Mouse (Mus musculus) right cerebral cortex, postnatal 36 days (tissue): ENCODE measurements around the gene Upk1a.

Source experiments
- DNase-seq, 2 experiments: peaks; one replicate each; pipeline ENCODE4 v3.0.0; 2022; ENCODE audit warnings: low spot score in 2 of 2, mixed read lengths in 1 of 2

The Upk1a gene

DNA sequence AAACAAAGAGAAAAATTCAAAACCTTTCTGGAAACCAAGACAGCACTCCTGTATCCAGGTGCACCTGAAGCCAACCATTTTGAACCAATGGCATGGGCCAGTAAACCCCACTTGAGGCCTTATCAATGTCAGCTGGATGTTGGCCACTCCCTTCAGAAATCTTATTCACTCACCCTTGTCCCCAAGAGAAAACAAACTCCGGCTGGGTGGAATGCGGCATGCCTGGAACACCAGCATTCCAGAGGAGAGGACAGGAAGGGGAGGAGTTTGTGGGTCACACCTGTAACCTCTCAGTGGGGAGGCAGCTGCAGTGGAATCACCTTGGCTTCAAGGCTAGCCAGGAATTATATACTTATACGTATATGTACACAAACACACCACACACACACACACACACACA is 10.1 kb downstream of the Upk1a start:
- no peak for DNase-seq

GRCm38 (mm10) chr7:30600651-30601050 is 12.0 kb downstream of the Upk1a start:
- DNase-seq, result no peak

- DNase-seq, result peak; percentile 86 to 92
Observed at GRCm38 (mm10) chr7:30599933-30600353, 12.7 kb downstream of the Upk1a start.

DNA sequence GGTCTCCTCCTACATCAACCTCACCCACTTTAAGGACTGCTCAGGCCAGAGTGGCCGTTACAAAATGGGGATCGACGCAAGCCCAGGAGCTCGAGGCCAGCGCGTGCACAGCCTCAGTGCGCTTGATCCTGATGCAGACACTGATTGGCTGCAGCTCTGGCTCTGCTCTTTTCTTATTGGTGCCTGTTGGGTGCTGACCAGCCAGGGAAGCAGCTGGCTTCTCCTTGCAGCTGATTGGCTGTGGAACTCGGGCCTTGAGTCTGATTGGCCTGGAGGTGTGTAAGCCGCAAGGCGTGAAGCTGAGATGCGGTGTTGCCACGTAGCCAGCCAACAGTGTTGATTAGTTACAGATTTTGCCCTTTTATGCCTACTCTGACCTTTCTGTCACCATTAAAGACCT is 13.9 kb downstream of the Upk1a start, which contains the start of gene Zbtb32:
Zbtb32 (minus strand) TSS at position 124 of the 400 bp plus-strand sequence.
- no peak for DNase-seq

DNA sequence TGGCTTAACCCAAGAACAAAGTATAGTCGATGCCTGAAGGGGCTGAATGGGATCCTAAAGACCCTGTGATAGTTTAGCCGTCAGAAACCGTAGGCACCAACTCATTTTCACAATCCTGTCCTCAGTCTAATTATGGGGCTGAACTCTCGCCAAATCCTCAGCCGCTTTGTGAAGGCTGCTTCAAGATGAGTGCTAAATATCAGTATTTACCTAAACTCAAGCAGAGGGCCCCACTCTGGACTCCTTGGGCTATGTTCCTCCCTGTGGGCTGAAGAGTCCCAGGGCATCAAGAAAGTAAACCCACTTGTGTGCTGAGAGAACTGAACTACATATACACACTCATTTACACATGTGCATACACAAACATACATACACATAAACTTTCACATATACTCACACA is 15.8 kb downstream of the Upk1a start:
- no peak for DNase-seq

- no peak for DNase-seq
Observed at GRCm38 (mm10) chr7:30596093-30596492, 16.6 kb downstream of the Upk1a start.

DNA sequence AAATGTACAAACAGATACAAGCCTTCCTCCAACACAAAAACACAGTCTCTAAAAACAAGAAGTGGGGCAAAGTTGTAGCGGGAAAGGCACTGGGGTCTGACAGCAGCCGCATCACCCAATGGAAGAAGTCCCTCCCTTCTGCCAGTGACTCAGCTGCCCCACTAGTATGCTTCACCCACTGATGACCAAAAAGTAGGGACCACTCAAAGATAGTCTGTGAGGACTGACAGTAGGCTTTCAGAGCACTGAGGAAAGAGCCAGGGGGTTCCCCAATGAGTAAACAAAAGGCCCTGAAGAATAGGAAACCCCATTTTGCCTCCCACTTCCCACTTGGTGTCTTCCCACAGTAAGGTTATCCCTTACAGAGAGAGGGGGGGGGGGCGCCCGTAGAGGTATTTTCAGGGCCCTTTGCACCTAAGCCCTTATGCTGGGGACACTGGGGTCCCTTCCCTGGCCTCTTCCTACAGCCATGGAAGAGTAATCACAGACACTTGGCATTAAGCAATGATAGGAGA is 18.1 kb downstream of the Upk1a start:
- DNase-seq, result no peak

DNA sequence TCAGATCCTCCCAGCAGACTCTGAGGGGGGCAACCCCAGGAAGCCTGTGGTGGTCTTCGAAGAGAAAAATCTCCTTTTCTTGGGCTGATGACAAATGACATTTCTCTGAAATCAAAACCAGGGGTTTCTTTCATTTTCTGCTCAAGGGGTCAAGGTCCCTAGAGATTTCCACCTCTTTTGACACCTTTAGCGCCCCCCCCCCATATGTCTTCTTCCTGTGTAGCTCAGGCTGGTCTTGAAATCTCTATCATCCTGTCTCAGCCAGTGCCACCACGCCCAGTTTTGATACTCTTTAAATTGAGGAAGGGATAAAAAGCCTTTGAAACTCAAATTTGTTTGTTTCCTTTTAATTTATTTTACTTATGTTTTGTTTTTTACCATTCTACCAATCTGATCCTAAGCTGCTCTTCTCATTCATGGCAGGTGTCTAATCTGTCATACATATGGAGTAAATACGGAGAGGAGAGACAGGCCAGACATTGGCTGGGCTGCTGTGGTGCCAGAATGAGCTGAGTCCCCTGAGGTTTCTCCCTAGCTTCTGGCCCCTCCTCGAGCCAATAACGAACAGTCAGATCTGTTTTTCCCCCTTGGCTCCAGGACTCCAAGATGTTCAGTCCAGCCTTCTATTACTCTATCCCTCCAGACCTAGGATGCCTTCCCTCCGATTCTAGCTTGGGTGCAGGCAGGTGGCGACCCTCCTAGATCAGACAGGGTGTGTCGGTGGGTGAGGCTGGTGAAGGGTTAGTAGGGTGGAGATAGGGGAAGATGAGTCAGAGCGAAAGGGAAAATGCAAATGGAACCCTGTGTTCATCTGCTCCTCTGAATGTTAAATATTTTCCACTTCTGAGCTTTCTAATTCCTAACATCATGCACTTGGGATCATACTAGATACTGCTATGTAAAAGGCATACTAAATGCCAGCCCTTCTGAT is 18.8 kb downstream of the Upk1a start:
- DNase-seq, result no peak

- DNase-seq, result no peak
Observed at GRCm38 (mm10) chr7:30592772-30593423, 19.7 kb downstream of the Upk1a start.

DNA sequence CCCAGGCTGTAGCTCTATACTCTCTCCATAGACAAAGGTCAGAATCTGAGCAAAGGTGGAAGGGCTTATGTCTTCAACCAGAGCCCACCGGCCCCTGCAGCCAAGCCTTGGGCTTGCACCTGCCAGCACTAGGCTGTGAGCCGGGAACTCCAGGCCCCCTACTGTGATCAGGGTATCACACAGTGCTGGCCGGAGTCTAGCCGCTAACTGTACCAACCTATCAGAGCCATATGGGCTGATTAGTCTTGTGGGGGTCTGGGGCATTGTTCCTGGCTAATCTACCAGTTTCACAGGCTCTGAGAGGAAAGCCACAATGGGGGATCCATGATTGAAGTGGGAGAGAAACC is 21.1 kb downstream of the Upk1a start:
- no peak for DNase-seq

DNA sequence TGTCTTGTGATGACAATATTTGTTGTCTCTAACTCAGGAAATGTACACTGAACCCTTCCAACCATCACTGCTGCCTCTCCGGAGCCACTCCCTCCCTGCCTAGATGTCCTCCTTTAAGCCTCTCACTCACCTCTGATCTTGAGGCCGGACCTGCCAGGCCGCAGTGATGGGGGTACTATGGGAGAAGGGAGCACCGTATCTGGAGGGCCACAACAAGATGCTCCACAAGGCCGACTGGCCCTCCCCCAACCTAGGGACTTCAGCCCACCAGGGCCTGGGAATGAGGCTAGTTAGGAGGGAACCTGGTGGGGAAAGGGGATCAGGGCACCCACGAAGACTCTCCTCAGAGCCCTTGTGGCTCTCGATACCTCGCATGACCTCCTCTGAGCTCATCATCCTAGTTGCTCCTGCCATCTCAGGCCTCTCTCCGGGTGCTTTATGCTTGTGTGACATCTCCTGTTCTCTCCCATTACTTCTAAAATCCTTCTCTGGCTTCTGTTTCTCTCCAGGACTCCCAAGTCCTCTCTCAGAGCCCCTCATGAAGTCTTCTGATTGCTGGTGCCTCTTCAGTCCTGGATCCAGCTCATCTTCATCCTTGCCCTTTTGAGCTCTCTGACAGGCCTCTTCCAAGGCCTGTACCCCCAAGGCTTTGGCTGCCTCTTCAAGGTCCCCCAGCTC is 21.6 kb downstream of the Upk1a start:
- no peak for DNase-seq

DNA sequence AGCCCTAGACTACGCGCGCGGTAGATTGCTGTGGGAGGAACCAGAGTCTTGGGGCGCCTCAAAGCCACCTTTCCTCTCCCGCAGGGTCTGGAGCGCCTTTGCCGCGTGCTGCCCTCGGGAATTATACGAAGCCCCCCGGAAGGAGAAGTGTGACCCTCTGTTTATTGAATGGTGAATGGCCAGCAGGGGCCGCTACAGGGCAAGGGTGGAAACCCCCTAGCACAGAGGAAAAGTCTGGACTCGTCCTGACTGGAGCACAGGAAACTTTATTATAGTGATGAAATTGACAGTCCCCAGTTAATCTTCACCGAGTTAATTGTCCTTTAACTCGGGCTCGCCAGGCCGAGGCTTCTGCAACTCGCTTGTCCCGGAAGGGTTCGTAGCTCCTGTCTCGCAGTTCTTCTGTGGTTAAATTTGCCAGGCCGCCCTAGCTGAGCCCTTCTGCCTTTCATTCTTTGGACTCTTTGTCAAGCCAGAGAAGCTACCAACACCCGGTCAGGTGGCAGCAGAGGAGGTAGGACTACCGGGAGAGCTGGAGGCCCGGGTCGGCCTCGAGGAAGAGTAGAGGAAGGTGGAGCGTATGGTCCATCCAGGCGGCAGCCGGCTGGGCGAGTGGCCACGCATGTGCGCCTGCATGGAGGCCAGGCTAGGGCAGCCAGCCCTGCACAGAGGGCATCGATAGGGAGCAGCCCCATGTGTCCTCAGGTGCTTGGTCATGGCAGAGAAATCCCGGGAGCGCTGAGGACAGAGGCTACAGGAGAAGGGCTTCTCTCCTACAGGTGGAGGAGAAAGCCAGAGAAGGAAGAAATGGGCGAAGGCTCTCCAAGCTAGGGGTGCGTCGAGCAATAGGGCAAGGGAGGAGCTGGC is 23.0 kb downstream of the Upk1a start:
- DNase-seq, result peak in 1 of 2 experiments; percentile 58

DNA sequence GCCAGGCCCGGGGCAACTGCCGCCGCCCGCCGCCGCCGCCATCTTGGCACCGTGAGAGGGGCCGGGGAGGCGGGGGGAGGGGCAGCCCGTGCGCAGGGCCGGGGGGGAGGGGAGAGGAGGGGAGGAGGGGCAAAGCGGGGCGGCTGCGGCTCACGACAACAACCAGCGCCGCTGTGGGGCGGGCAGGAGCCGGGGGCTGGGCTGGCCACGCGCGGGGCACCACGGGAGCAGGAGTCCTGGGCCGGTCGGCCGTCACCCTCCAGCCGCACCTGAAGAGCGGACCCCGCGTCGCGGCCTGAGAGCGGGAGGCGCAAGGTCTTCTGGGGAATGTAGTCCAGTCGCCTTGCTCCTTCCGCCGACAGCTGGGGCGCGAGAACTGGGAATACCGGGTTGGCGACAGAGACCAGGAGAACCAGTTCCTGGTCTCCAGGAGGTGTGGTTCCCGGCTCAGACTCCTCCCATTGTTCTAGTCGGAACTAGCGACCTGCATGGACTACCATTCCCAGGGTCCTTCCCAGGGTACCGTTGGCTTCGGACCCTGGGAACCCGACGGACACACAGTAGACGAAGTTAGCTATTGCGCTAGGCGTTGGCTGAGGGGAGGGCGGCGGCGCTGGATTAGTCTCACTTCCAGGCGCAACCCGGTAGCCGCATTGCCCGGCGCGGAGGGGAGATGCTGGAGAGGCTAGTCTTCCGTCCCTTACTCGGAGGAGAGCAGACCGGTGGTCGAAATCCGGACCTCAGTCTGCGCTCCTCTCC is 23.8 kb downstream of the Upk1a start, which contains the start of gene Kmt2b:
Kmt2b (minus strand) TSS at position 51 of the 759 bp plus-strand sequence.
- peak; percentile 96 to 97 for DNase-seq

DNA sequence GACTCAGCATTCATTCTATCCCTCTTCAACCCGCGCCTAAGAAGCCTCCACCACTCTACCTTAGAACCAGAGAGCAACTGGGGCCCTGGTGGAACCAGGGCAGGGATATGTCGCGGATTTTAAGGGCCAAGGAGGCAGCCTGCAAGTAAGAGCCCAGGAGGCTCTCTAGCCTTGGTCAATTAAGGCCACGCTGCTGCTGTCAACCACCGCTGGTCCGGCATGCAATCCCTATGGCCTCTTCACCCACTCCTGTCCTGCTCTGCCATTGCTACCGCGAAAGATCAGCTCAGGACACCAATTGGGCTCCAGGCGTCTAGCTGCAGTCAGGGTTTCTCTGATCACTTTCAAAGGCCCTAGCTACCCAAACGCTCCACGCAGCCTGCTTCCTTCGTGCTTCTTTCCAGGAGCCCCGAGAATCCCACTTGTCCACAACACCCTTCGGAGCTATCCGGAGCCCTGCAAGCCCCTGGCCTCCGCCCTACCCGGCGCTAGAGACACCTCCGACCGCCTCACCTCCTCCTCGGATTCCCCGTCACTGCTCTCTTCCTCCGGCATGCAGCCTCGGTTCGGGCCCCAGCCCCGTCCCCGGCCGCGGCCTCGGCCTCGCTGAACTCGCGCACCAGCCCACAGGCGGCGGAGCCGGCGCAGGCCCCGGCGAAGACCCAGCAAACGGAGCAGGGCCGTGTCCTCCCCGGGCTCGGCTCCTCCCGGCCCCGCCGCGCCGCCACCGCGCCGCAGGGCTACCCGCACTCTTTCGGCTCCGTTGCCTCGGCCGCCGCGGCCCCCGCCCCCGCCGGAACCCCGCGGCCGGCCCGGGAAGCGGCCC is 24.6 kb downstream of the Upk1a start:
- DNase-seq, result no peak

- DNase-seq, result no peak
Observed at GRCm38 (mm10) chr7:30586455-30587020, 26.1 kb downstream of the Upk1a start.

- DNase-seq, result no peak
Observed at GRCm38 (mm10) chr7:30585170-30585569, 27.5 kb downstream of the Upk1a start.

DNA sequence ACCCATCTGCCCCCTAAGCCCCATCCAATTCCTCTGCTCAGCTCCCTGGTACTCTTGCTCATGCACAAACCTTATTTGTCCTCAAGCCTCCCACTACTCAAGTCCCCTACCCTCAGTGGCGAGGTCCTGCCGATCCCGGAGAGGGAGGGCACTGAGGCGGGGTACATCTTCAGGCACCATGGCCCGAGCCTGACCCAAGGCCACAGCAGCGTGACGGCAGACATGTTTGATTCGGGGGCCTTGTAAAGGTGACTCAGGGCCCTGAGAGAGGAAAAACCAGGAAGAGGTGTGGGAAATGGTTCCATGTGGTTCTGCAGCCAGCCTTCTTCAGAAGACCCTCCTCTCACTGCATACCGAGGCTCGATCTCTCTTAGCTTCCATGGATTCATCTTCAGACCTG is 28.3 kb downstream of the Upk1a start:
- no peak for DNase-seq

DNA sequence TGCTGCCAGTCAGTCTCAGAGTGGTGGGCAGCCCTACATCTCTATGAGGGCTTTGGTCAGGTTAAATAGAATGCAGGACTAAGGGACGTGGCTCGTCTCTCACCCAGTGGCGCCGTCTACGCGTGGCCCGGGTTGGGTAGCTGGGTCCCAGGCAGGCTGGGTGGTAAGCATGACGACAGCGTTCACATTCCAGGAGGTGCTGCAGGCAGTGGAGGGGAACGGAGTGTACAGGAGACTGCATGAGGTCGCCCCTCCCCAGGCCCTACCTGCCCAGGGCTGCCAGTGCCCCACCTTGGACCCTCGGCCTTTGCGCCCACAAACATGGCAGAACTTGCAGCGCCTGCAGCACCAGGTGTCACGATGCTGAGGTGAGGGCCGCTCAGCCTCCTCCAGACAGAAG is 31.1 kb downstream of the Upk1a start:
- DNase-seq, result no peak

GRCm38 (mm10) chr7:30579950-30580349 is 32.7 kb downstream of the Upk1a start:
- DNase-seq, result no peak
